Mouse (Mus musculus): ENCODE results near the gene Gm6882.
"Not testable (repeated sequence)": the region's sequence is repeated elsewhere in the genome, so short reads cannot be mapped to it uniquely, and the experiment has no call there.

Gm6882 gene

GRCm38 (mm10) chr7:21432645-21433044 is at the start of gene Gm6882:
Gene Gm6882, minus strand, starts transcription at chr7:21432745.
- not testable (repeated sequence) for H3K36me3 ChIP-seq (ENCODE audit: insufficient read depth, low read length); H3K4me1 ChIP-seq (replicated peaks; ENCODE audit: low read depth, low read length); H3K4me3 ChIP-seq (replicated peaks; ENCODE audit: low read length); H3K27me3 ChIP-seq (ENCODE audit: insufficient read depth, low read length); H3K9me3 ChIP-seq (ENCODE audit: low read length)
